ENCODE assay signal across 8 mouse cellular contexts in the genomic region with DNA sequence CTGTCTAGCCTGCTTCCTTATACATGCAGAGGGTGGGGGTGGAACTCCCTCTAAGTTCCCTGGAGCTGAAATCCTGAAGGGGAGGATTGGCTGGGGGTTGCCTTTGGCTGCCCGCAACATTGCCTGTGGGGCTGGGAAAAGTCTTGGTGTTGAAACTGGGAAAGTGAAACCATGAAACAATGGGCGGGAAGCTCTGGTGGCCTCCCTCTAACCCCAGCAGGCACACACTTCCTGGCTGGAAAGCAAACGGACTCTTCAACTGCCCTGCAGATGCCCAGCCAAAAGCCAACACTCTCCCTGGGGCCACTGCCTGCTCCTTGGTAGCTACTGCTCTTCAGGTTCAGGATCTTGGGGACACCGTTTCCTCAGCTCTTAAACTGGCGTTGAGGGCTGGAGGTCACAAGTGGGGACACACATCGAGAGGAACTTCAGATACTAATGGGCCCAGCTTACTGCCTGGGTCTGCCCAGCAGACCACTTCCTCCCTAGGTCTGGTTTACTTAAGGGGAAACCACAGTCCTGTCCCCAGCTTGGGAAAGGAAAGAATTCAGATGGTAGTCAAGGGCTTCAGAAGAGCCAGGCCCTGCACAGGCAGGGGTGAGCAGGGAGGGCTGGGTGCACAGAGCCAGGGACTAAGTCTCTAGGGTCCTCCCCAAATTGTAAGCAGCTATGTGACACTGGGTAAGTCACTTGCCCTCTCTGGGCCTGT. TPM values are rescaled to one million over a fixed set of nuclear protein-coding genes. Genes with fewer than 3 reads are reported as not detected.
DNase-seq lines count a peak whose midpoint lies in the region; ATAC-seq and TF ChIP-seq lines count a peak whose summit lies in the region.

No protein-coding gene starts in this region.

- no peaks in the 10 kb centered on the region for H3K27me3 ChIP-seq in liver, embryonic 15.5 days
- H3K27me3 ChIP-seq in neural tube, embryonic 14.5 days (ENCODE audit: control insufficient read depth, insufficient read depth, low read length), result no peaks in the 10 kb centered on the region

- H3K9me3 ChIP-seq in liver, embryonic 15.5 days (replicated peaks), result no peaks in the 10 kb centered on the region
- no peaks in the 10 kb centered on the region for H3K9me3 ChIP-seq in neural tube, embryonic 14.5 days (ENCODE audit: control insufficient read depth, low read length)

- peak overlapping the region; percentile 63; the same call in 1 of the 2 replicates for H3K9ac ChIP-seq in liver, embryonic 15.5 days
- no peak overlapping the region for H3K9ac ChIP-seq in neural tube, embryonic 14.5 days (replicated peaks; ENCODE audit: low read depth, low read length)

- H3K27ac ChIP-seq in embryonic fibroblast, embryonic 13.5 days (ENCODE audit: insufficient read depth, low read length), result peak overlapping the region; percentile 54
- H3K27ac ChIP-seq in liver, embryonic 15.5 days (replicated peaks), result peak overlapping the region; percentile 79
- H3K27ac ChIP-seq in neural tube, embryonic 14.5 days (ENCODE audit: low read depth, low read length), result 0 out of 2 replicates have a peak overlapping the region, but pooled peaks have one; percentile 12

- WGBS in liver, embryonic 15.5 days (ENCODE audit: insufficient replicate concordance), result 11% methylated on average over 6 of the region's 6 CpGs
- 63% methylated on average over 6 of the region's 6 CpGs for WGBS in neural tube, embryonic 14.5 days

- DNase-seq in retina, postnatal 1 day, result peak; percentile 19
- DNase-seq in retina, embryonic 14.5 days (ENCODE audit: low spot score), result no peak
- peak; percentile 8 for DNase-seq in hindlimb bud, embryonic 11.5 days (ENCODE audit: extremely low spot score, low read depth, low spot score)
- no peak for DNase-seq in urinary bladder, postnatal 4 days (ENCODE audit: low spot score in 2 of 2)
- DNase-seq in layer of hippocampus, adult 9-10 months (ENCODE audit: low spot score), result no peak

- peaks cover 52% of the 10 kb centered on the region for H3K36me3 ChIP-seq in liver, embryonic 15.5 days (replicated peaks)
- H3K36me3 ChIP-seq in neural tube, embryonic 14.5 days (ENCODE audit: control insufficient read depth, insufficient read depth, low read length), result peaks cover 13% of the 10 kb centered on the region; the same call in 1 of the 2 replicates

- peak overlapping the region; percentile 95 for H3K4me3 ChIP-seq in embryonic fibroblast, embryonic 13.5 days (ENCODE audit: insufficient read depth, low read length)
- H3K4me3 ChIP-seq in liver, embryonic 15.5 days (replicated peaks), result peak overlapping the region; percentile 65
- H3K4me3 ChIP-seq in neural tube, embryonic 14.5 days (ENCODE audit: low read depth, low read length), result no peak overlapping the region

- TF ChIP-seq CTCF in embryonic fibroblast, embryonic 13.5 days (IDR thresholded peaks at IDR 0.05; ENCODE audit: borderline replicate concordance, insufficient read depth, low read length), result no peak

- no peaks in the 10 kb centered on the region for H3K4me1 ChIP-seq in embryonic fibroblast, embryonic 13.5 days (ENCODE audit: control insufficient read depth, insufficient read depth, low read length)
- peaks cover 70% of the 10 kb centered on the region for H3K4me1 ChIP-seq in liver, embryonic 15.5 days (replicated peaks)
- H3K4me1 ChIP-seq in neural tube, embryonic 14.5 days (ENCODE audit: control insufficient read depth, insufficient read depth, low read length), result peaks cover 5% of the 10 kb centered on the region; the same call in 1 of the 2 replicates

- peak overlapping the region; percentile 95 for H3K4me2 ChIP-seq in liver, embryonic 15.5 days
- H3K4me2 ChIP-seq in neural tube, embryonic 14.5 days (ENCODE audit: low read depth, low read length), result peak overlapping the region; percentile 60; the same call in 1 of the 2 replicates

- ATAC-seq in liver, embryonic 15.5 days (ENCODE audit: insufficient read depth), result no peak
- ATAC-seq in neural tube, embryonic 14.5 days (ENCODE audit: low read depth), result no peak

- TF ChIP-seq POLR2A in embryonic fibroblast, embryonic 13.5 days (IDR thresholded peaks at IDR 0.05; ENCODE audit: low read depth, low read length), result no peak

RNA-seq across cellular contexts. Expression of gene Tcirg1, which starts 1.5 kb away (rescaled TPM):
- polyA plus RNA-seq in embryonic fibroblast, embryonic 13.5 days (2011; ENCODE audit: insufficient read length, low read depth, missing spikeins), result 56.8 and 60.7 TPM in 2 replicates
- polyA plus RNA-seq in liver, embryonic 15.5 days (2015; fragmentation: Nextera tagmentation; extraction: Ambion mirVana), result 29.5 and 38.6 TPM in 2 replicates
- polyA plus RNA-seq in neural tube, embryonic 14.5 days (2014; fragmentation: Nextera tagmentation; extraction: Ambion mirVana), result 8.6 and 16.7 TPM in 2 replicates

RNA-seq across cellular contexts. Expression of gene Ndufs8, which starts 7.2 kb away (rescaled TPM):
- polyA plus RNA-seq in embryonic fibroblast, embryonic 13.5 days (2011; ENCODE audit: insufficient read length, low read depth, missing spikeins), result 97.0 and 108 TPM in 2 replicates
- 168 and 173 TPM in 2 replicates for polyA plus RNA-seq in liver, embryonic 15.5 days (2015; fragmentation: Nextera tagmentation; extraction: Ambion mirVana)
- polyA plus RNA-seq in neural tube, embryonic 14.5 days (2014; fragmentation: Nextera tagmentation; extraction: Ambion mirVana), result 316 and 358 TPM in 2 replicates

RNA-seq across cellular contexts. Expression of gene Aldh3b1, which starts 24.2 kb away (rescaled TPM):
- polyA plus RNA-seq in embryonic fibroblast, embryonic 13.5 days (2011; ENCODE audit: insufficient read length, low read depth, missing spikeins), result 3.8 and 4.3 TPM in 2 replicates
- polyA plus RNA-seq in liver, embryonic 15.5 days (2015; fragmentation: Nextera tagmentation; extraction: Ambion mirVana), result 8.7 and 9.4 TPM in 2 replicates
- 2.1 and 3.1 TPM in 2 replicates for polyA plus RNA-seq in neural tube, embryonic 14.5 days (2014; fragmentation: Nextera tagmentation; extraction: Ambion mirVana)

RNA-seq across cellular contexts. Expression of gene Unc93b1, which starts 29.6 kb away (rescaled TPM):
- polyA plus RNA-seq in embryonic fibroblast, embryonic 13.5 days (2011; ENCODE audit: insufficient read length, low read depth, missing spikeins), result 34.5 and 44.9 TPM in 2 replicates
- 32.2 and 36.8 TPM in 2 replicates for polyA plus RNA-seq in liver, embryonic 15.5 days (2015; fragmentation: Nextera tagmentation; extraction: Ambion mirVana)
- polyA plus RNA-seq in neural tube, embryonic 14.5 days (2014; fragmentation: Nextera tagmentation; extraction: Ambion mirVana), result 4.6 and 8.9 TPM in 2 replicates

RNA-seq across cellular contexts. Expression of gene Aldh3b3, which starts 53.0 kb away (rescaled TPM):
- polyA plus RNA-seq in embryonic fibroblast, embryonic 13.5 days (2011; ENCODE audit: insufficient read length, low read depth, missing spikeins), result not detected in 2 replicates
- polyA plus RNA-seq in liver, embryonic 15.5 days (2015; fragmentation: Nextera tagmentation; extraction: Ambion mirVana), result 0.03 TPM in 1 of 2 replicates, not detected in the other
- not detected in 2 replicates for polyA plus RNA-seq in neural tube, embryonic 14.5 days (2014; fragmentation: Nextera tagmentation; extraction: Ambion mirVana)

Comparison
In these comparisons a context has a peak if more than half of its experiments do, and no peak if none do; other contexts are left out.
1. DNase-seq: peak in retina, postnatal 1 day (single experiment) and hindlimb bud, embryonic 11.5 days (single experiment); none in retina, embryonic 14.5 days (single experiment), urinary bladder, postnatal 4 days (0 of 2) and layer of hippocampus, adult 9-10 months (single experiment).
2. H3K27ac ChIP-seq: peak in every context shown above with its lines; median percentile 79 in liver, embryonic 15.5 days; 54 in embryonic fibroblast, embryonic 13.5 days; 12 in neural tube, embryonic 14.5 days.